Mouse (Mus musculus) midbrain, embryonic 10.5 days (tissue): Measurements from ENCODE around the gene Lat2. TPM values are rescaled to one million over a fixed set of nuclear protein-coding genes. Genes with fewer than 3 reads are reported as not detected.

ENCODE experiments used
- DNase-seq: peaks from one replicate; pipeline ENCODE4 v3.0.0-alpha.2; 2017; ENCODE audit warnings: low spot score
- H3K27ac ChIP-seq: fragments of 300-500 bp; sonication (generic); replicated peaks from 2 replicates; pipeline ENCODE4 v1.5.1; 2016; ENCODE audit warnings: mild to moderate bottlenecking
- H3K27me3 ChIP-seq: fragments of 300-500 bp; sonication (generic); 2 replicates; pipeline ENCODE4 v1.6.1; 2016; ENCODE audit warnings: low read depth, mild to moderate bottlenecking; ENCODE audit not compliant: poor library complexity, severe bottlenecking
- H3K36me3 ChIP-seq: fragments of 300-500 bp; sonication (generic); 2 replicates; pipeline ENCODE4 v1.6.1; 2016; ENCODE audit warnings: mild to moderate bottlenecking, moderate library complexity
- H3K4me1 ChIP-seq: fragments of 300-500 bp; sonication (generic); 2 replicates; pipeline ENCODE4 v1.6.1; 2016
- H3K4me3 ChIP-seq: fragments of 300-500 bp; sonication (generic); 2 replicates; pipeline ENCODE4 v1.5.1; 2016; ENCODE audit warnings: mild to moderate bottlenecking, moderate library complexity
- H3K9me3 ChIP-seq: fragments of 300-500 bp; sonication (generic); replicated peaks from 2 replicates; pipeline ENCODE4 v1.6.1; 2016; ENCODE audit warnings: mild to moderate bottlenecking
- WGBS: fragments of 180-500 bp; shearing (Covaris S2); methylation state at CpG from one replicate; pipeline ENCODE4 v1.1.7; 2016; 5-methylcytosine and 5-hydroxymethylcytosine counted together
- polyA plus RNA-seq: library from polyadenylated mRNA; unstranded; fragments of >200 nt; fragmentation: Nextera tagmentation; extraction: Ambion mirVana; gene quantifications from 2 replicates; pipeline ENCODE4 v1.2.1, GENCODE M21; 2016

Lat2 gene
- polyA plus RNA-seq, 1 experiment from 2014 or later: 3.6 TPM

DNA sequence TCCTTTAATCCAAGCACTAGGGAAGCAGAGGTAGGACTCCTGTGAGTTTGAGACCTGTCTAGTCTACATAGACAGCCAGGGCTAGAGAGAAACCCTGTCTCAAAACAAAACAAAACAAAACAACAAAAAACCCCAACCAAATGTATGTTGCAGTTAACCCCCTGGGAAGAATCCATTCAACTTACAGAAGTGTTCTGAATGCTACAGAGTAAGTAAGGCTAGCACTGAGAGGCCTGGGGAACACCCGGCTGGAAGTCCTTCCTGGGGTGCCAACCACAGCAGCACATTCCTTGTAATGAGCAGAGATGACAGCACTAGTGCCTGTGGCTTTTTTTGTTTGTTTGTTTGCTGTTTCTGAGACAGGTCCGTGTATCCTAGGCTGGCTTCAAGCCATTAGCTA lies 18.0 kb upstream of the Lat2 start:
- Histone ChIP-seq H3K4me3 (no peak overlapping the region), H3K36me3 (peaks cover 97% of the 10 kb centered on the region), H3K4me1 (peaks cover 6% of the 10 kb centered on the region), H3K27ac (no peak overlapping the region), H3K27me3 (no peaks in the 10 kb centered on the region), H3K9me3 (no peaks in the 10 kb centered on the region)
- DNase-seq: no peak
- 78% methylated on average over 2 of the region's 2 CpGs for WGBS

- no peaks in the 10 kb centered on the region for H3K27me3 ChIP-seq
- no peaks in the 10 kb centered on the region for H3K4me1 ChIP-seq
- no peak overlapping the region for H3K4me3 ChIP-seq
- H3K27ac ChIP-seq: no peak overlapping the region
- no peak for DNase-seq
- peaks cover 99% of the 10 kb centered on the region for H3K36me3 ChIP-seq
- no peaks in the 10 kb centered on the region for H3K9me3 ChIP-seq
Measured at GRCm38 (mm10) chr5:134630835-134631234, 16.0 kb upstream of the Lat2 start.

DNA sequence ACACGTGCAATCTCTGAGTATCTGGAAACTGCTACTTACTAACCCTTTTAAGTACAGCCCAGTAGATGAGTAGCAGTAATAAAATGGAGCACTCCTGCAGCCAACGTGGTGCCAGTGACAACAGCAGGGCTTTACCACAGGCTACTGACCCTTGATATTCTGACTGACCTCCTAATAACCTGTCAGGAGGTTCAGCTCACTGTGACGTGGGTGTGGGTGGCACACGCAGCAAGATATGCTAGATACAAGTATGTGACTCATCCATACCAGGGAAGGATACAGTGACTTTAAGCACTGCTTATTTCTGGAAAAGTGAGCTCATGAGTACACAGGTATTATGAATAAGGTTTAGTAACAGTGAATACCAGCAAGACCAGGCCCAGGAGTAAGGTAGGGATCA lies 14.7 kb upstream of the Lat2 start:
- 90% methylated on average over 4 of the region's 4 CpGs for WGBS

GRCm38 (mm10) chr5:134622069-134622468 lies 7.2 kb upstream of the Lat2 start:
- H3K4me1 ChIP-seq: no peaks in the 10 kb centered on the region
- DNase-seq: no peak
- WGBS: 96% methylated on average over 2 of the region's 2 CpGs

More for the DNA sequence above, 14.7 kb upstream of the Lat2 start:
- Histone ChIP-seq H3K27ac (no peak overlapping the region), H3K36me3 (peaks cover 99% of the 10 kb centered on the region), H3K4me3 (no peak overlapping the region), H3K4me1 (no peaks in the 10 kb centered on the region), H3K27me3 (no peaks in the 10 kb centered on the region), H3K9me3 (no peaks in the 10 kb centered on the region)
- DNase-seq: no peak

GRCm38 (mm10) chr5:134621099-134621640 lies 6.3 kb upstream of the Lat2 start:
- no peaks in the 10 kb centered on the region for H3K9me3 ChIP-seq
- H3K4me1 ChIP-seq: no peaks in the 10 kb centered on the region
- peaks cover 99% of the 10 kb centered on the region for H3K36me3 ChIP-seq
- 95% methylated on average over 16 of the region's 16 CpGs for WGBS
- H3K4me3 ChIP-seq: no peak overlapping the region
- no peaks in the 10 kb centered on the region for H3K27me3 ChIP-seq
- H3K27ac ChIP-seq: no peak overlapping the region
- DNase-seq: no peak

More at GRCm38 (mm10) chr5:134622069-134622468, 7.2 kb upstream of the Lat2 start:
- Histone ChIP-seq H3K27ac (no peak overlapping the region), H3K9me3 (no peaks in the 10 kb centered on the region), H3K4me3 (no peak overlapping the region), H3K36me3 (peaks cover 100% of the 10 kb centered on the region), H3K27me3 (no peaks in the 10 kb centered on the region)

DNA sequence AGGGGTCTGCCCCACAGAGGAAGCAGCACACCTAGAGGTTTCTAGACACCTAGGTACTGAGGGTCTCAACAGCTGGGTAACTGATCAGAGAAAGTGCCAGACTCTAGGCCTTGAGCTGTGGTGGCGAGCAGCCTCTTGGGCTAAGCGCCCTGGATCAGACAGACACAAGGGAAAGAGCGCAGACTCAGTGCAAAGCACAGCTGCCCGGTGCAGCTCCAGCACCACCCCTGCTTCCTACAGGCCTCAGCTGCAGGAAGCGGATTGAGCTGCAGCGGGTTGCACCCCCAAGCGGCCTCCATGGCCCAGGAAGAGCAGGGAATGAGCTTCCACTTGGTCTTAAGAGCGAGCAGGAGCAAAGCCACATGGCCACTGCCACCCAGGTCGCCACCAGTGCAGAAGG lies 5.6 kb upstream of the Lat2 start:
- Histone ChIP-seq H3K27me3 (no peaks in the 10 kb centered on the region), H3K4me1 (no peaks in the 10 kb centered on the region), H3K27ac (no peak overlapping the region), H3K36me3 (peaks cover 99% of the 10 kb centered on the region), H3K4me3 (no peak overlapping the region), H3K9me3 (no peaks in the 10 kb centered on the region)
- 95% methylated on average over 9 of the region's 9 CpGs for WGBS
- no peak for DNase-seq

DNA sequence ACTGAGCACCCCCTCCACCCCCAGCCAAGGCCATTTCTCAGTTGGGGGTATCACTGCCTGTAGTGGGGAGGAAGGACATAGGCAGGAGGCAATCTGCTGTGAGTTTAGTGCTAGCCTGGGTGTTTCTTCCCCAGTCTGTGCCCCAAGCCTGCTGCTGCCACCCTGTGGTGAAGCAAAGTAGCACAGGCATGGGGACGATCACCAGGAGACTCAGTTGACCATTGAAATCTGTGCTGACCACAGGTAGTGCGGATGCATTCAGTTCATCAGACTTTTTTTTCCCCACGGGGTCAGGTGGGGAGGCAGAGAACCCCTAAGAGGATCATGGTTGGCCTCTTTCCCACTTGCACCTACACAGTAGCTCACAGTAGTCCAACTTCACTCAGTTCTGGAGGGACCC lies 2.2 kb upstream of the Lat2 start:
- DNase-seq: peak; percentile 48
- Histone ChIP-seq H3K4me3 (no peak overlapping the region), H3K27ac (no peak overlapping the region), H3K27me3 (no peaks in the 10 kb centered on the region), H3K4me1 (no peaks in the 10 kb centered on the region), H3K36me3 (peaks cover 76% of the 10 kb centered on the region), H3K9me3 (no peaks in the 10 kb centered on the region)
- 64% methylated on average over 3 of the region's 3 CpGs for WGBS

DNA sequence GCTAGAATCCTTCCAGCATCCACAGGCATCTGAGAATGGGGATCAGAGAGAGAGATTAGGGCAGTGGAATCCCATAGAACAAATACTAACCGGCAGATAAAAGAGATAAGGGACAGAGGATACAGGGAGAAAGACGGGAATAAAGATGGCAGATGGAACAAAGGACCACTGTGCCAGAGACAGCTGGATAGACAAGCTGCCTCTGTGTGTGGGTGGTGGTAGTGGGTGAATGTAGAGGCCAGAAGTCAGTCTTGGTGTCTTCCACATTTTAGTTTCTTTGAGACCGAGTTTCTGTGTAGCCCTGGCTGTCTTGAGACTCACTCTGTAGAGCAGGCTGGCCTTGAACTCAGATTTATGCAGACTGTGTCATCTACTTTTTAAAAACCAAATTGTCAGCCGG lies 955 bp upstream of the Lat2 start:
- 76% methylated on average over 4 of the region's 4 CpGs for WGBS
- no peaks in the 10 kb centered on the region for H3K27me3 ChIP-seq
- H3K27ac ChIP-seq: no peak overlapping the region
- peaks cover 63% of the 10 kb centered on the region for H3K36me3 ChIP-seq
- H3K4me1 ChIP-seq: 0 out of 2 replicates have a peak, but pooled peaks cover 2% of the 10 kb centered on the region
- DNase-seq: no peak
- no peak overlapping the region for H3K4me3 ChIP-seq
- no peaks in the 10 kb centered on the region for H3K9me3 ChIP-seq

GRCm38 (mm10) chr5:134615380-134615779 lies 555 bp upstream of the Lat2 start:
- Histone ChIP-seq H3K9me3 (no peaks in the 10 kb centered on the region), H3K4me1 (0 out of 2 replicates have a peak, but pooled peaks cover 2% of the 10 kb centered on the region), H3K36me3 (peaks cover 59% of the 10 kb centered on the region), H3K4me3 (no peak overlapping the region), H3K27ac (no peak overlapping the region), H3K27me3 (no peaks in the 10 kb centered on the region)
- no peak for DNase-seq
- 87% methylated on average over 8 of the region's 8 CpGs for WGBS

GRCm38 (mm10) chr5:134614296-134614695 lies 529 bp downstream of the Lat2 start:
- H3K4me1 ChIP-seq: 0 out of 2 replicates have a peak, but pooled peaks cover 2% of the 10 kb centered on the region
- H3K27ac ChIP-seq: no peak overlapping the region
- no peak overlapping the region for H3K4me3 ChIP-seq
- peaks cover 48% of the 10 kb centered on the region for H3K36me3 ChIP-seq
- no peaks in the 10 kb centered on the region for H3K27me3 ChIP-seq
- 87% methylated on average over 8 of the region's 8 CpGs for WGBS
- no peaks in the 10 kb centered on the region for H3K9me3 ChIP-seq
- DNase-seq: no peak

DNA sequence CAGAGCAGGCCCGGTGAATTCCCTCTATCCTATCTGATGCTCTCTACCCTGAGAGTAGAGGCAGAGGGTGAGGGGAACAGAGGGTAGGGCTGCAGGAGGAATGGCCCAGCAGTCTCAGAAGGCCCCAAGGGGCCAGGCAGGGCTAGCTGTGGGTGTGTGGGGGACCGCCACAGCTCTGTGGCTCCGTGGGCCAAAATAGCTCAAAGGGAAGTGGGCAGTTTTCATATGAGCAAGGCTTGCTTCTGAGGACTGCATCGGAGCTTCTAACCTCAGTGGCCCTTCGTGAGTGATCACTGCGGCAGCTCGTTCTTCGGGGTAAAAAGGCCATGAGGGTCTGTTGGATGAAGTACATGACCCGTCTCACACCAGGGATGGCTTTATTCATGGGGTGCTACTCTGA lies 1.1 kb downstream of the Lat2 start:
- WGBS: 94% methylated on average over 9 of the region's 9 CpGs
- Histone ChIP-seq H3K4me3 (no peak overlapping the region), H3K36me3 (peaks cover 42% of the 10 kb centered on the region), H3K4me1 (0 out of 2 replicates have a peak, but pooled peaks cover 2% of the 10 kb centered on the region), H3K9me3 (no peaks in the 10 kb centered on the region), H3K27me3 (no peaks in the 10 kb centered on the region), H3K27ac (no peak overlapping the region)
- DNase-seq: no peak

GRCm38 (mm10) chr5:134611810-134612521 lies 2.9 kb downstream of the Lat2 start:
- 0 out of 2 replicates have a peak, but pooled peaks cover 2% of the 10 kb centered on the region for H3K4me1 ChIP-seq
- H3K36me3 ChIP-seq: peaks cover 25% of the 10 kb centered on the region
- no peak overlapping the region for H3K4me3 ChIP-seq
- 80% methylated on average over 8 of the region's 8 CpGs for WGBS
- 0 out of 2 replicates have a peak overlapping the region, but pooled peaks have one; percentile 1 for H3K27ac ChIP-seq
- DNase-seq: no peak
- no peaks in the 10 kb centered on the region for H3K9me3 ChIP-seq
- H3K27me3 ChIP-seq: no peaks in the 10 kb centered on the region

DNA sequence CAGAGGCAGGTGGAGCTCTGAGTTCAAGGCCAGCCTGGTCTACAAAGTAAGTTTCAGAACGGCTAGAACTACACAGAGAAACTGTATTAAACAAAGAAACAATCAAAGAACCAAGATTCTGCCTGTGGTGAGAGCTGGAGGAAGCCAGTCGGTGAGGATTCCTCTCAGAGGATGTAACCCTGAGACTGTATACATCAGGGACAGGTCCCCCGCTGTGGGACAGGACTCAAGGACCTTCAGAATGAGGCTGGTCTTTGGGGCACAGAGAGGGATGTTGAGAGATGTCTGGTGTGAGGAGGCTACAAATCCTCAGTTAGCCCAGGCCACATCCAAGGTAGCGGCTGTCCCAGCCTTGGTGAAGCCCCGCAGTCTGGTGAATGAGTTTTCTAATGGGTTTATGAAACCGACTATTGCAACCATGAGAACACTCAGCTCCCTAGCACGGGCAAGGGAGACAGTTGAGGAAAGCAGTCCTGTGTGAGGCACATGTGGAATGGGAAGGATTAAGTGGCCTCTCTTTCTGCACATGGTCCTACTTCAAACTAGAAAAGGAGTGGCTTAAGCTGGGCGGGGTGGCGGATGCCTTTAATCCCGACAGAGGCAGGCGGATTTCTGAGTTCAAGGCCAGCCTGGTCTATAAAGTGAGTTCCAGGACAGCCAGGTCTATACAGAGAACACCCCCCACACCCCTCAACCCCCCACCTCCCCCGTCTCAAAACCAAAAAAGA lies 4.7 kb downstream of the Lat2 start:
- Histone ChIP-seq H3K36me3 (peaks cover 7% of the 10 kb centered on the region; the same call in 1 of the 2 replicates), H3K9me3 (no peaks in the 10 kb centered on the region), H3K4me1 (0 out of 2 replicates have a peak, but pooled peaks cover 2% of the 10 kb centered on the region), H3K4me3 (no peak overlapping the region), H3K27ac (no peak overlapping the region), H3K27me3 (no peaks in the 10 kb centered on the region)
- DNase-seq: no peak
- WGBS: 82% methylated on average over 12 of the region's 12 CpGs
